Mouse (Mus musculus): ENCODE results near the gene Gstm7.
"Not testable (repeated sequence)": the region's sequence is repeated elsewhere in the genome, so short reads cannot be mapped to it uniquely, and the experiment has no call there.

Gstm7 gene

DNA sequence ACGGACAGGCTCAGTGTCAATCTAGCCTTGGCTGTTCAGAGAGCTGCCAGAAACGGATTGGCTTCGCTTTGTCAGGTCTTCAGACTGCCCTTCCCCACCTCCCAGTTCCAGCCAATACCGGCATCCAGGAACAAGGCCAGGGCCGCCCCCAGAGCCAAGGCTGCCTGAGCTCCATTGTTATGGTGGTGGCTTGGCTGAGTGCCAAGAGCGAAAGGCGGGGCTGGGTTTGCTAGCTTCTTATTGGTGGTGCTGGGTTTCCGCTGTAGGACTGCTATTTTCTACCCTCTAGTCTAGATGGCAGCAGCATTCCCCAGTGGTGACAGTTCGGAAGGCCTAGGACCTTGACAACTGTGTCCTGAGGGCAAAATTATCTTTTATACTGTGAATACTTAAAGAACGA is at the start of gene Gstm7:
Gene Gstm7, minus strand, starts transcription at position 148 of the 400 bp plus-strand sequence.
- peak; percentile 62 to 71 for DNase-seq (ENCODE audit: low read depth in 1 of 2, low spot score in 2 of 2)

- DNase-seq (ENCODE audit: low read depth in 1 of 2, low spot score in 2 of 2) = no peak
Observed at GRCm38 (mm10) chr3:107981261-107981660, 49.6 kb upstream of the Gstm7 start.

GRCm38 (mm10) chr3:107977691-107978090 is 46.1 kb upstream of the Gstm7 start:
- no peak for DNase-seq (ENCODE audit: low read depth in 1 of 2, low spot score in 2 of 2)

GRCm38 (mm10) chr3:107974237-107974636 is 42.6 kb upstream of the Gstm7 start:
- no peak for DNase-seq (ENCODE audit: low read depth in 1 of 2, low spot score in 2 of 2)

- DNase-seq (ENCODE audit: low read depth in 1 of 2, low spot score in 2 of 2) = no peak
Observed at GRCm38 (mm10) chr3:107972070-107972469, 40.5 kb upstream of the Gstm7 start.

GRCm38 (mm10) chr3:107971101-107971500 is 39.5 kb upstream of the Gstm7 start:
- DNase-seq (ENCODE audit: low read depth in 1 of 2, low spot score in 2 of 2) = not testable (repeated sequence)

DNA sequence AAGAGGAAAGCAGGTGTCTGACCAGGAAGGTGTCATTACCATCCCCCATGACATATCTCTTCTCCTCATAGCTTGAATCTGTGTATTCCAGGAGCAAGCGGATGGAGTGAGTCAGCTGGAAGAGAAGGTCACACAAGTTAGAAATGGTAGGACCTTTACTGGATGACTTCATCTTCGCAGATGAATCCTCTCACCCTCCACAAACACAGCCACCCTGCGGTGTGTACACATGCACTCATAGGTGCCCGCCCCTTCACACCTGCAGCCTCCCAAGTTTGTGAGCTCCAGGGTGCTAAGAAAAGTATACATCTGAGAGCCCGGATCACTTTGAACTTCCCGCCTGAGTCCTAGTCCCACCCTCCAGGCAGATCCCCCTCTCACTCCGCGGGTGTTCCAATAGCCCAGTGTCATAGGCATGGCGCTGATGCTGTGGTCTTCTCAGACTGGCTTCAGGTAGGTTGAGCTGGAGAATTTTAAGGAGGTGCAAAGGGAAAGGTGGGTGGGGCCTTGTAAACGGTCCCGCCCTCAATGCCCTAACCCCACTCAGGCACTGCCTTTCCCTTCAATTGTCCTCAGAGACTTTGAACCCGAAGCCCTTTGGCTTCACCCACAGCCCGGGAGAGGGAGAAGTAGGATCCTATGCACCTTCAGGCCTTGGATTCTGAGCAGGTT is 37.2 kb upstream of the Gstm7 start, which contains the start of gene Gstm3:
Gene Gstm3, minus strand, starts transcription at position 560 of the 672 bp plus-strand sequence.
- no peak for DNase-seq (ENCODE audit: low read depth in 1 of 2, low spot score in 2 of 2)

DNA sequence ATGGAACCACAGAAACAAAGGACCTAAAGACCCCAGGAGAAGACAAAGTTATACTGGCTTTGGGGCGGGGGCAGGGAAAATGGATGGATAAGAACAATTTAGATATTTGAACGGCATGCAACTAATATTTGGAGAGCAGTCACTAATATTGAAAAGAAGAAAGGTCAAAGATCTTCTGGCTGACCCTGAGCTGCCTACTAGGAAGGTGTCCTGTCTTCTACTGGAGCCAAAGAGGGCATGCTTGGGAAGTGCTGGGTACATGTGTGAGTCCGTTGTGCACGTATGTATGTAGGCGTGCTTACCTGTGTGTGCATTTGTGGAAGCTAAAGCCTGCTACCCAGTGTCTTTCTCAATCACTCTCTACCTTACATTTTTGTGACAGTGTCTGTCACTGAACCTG is 35.0 kb upstream of the Gstm7 start:
- DNase-seq (ENCODE audit: low read depth in 1 of 2, low spot score in 2 of 2) = no peak

- no peak for DNase-seq (ENCODE audit: low read depth in 1 of 2, low spot score in 2 of 2)
Observed at GRCm38 (mm10) chr3:107965592-107965991, 34.0 kb upstream of the Gstm7 start.

- DNase-seq (ENCODE audit: low read depth in 1 of 2, low spot score in 2 of 2) = no peak
Observed at GRCm38 (mm10) chr3:107964656-107965308, 33.2 kb upstream of the Gstm7 start.

DNA sequence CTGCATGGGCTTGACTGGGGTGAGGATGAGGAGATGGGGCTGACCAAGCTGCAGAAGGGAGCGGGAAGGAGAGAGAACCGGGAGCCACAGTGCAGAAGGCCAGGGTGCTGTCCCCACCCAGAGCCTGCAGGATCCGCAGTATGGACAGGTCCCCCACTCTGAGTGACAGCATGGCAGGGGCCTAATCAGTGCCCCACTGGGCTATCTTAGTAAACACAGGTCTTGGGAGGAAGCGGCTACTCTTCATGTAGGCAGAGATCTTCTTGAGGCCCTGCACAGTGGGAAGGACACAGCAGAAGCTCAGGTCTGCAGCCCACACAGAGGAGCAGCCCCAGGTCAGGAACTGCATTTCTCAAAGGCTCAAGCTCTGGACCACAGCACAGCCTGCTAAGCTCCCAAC is 32.4 kb upstream of the Gstm7 start:
- no peak for DNase-seq (ENCODE audit: low read depth in 1 of 2, low spot score in 2 of 2)

GRCm38 (mm10) chr3:107955260-107955659 is 23.6 kb upstream of the Gstm7 start:
- DNase-seq (ENCODE audit: low read depth in 1 of 2, low spot score in 2 of 2) = not testable (repeated sequence)

- no peak for DNase-seq (ENCODE audit: low read depth in 1 of 2, low spot score in 2 of 2)
Observed at GRCm38 (mm10) chr3:107953906-107954305, 22.3 kb upstream of the Gstm7 start.

DNA sequence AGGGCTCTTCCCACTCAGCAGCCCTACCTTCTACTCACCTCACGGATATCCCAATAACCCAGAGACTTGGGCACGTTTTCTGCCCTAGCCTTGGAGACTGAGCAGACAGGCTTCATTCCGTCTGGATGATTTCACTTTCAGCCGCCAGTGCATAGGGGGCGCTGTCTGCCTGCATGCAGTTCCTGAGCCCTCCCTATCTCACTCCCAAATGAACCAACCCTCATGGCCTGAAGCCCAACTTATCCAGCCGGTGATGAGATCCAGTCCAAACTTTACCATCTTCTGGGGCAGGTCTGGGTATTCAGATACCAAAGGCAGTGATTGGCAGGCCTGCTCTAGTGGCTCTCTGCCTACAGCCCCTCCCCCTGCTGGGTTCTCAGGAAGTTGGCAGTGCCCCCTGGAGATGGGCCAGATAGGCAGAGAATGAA is 21.7 kb upstream of the Gstm7 start:
- DNase-seq (ENCODE audit: low read depth in 1 of 2, low spot score in 2 of 2) = peak in 1 of 2 experiments; percentile 26

GRCm38 (mm10) chr3:107950531-107950930 is 18.9 kb upstream of the Gstm7 start:
- no peak for DNase-seq (ENCODE audit: low read depth in 1 of 2, low spot score in 2 of 2)

- DNase-seq (ENCODE audit: low read depth in 1 of 2, low spot score in 2 of 2) = not testable (repeated sequence)
Observed at GRCm38 (mm10) chr3:107949461-107949860, 17.8 kb upstream of the Gstm7 start.

DNA sequence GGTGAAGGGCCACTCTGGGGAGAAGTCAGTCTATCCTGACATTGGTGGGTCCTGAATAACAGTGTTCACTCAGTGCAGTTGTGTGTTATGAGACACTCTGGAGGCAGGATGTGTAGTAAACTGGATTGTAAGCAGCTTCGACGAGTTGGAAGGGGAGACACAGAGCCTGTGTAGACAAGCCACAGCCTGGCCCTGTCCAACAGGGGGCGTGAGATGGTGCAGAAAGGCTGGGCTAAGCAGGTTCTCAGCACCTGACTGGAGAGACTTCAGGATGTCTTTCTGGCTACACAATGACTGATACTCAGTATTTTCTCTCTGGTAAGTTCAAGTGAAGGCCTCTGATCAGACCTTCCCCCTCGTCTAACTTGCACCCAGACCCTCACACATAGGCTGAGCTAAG is 14.1 kb upstream of the Gstm7 start:
- no peak for DNase-seq (ENCODE audit: low read depth in 1 of 2, low spot score in 2 of 2)

GRCm38 (mm10) chr3:107943239-107943990 is 11.8 kb upstream of the Gstm7 start, which contains the start of gene Gstm6:
Gene Gstm6 (minus strand): TSS chr3:107943749.
- DNase-seq (ENCODE audit: low read depth in 1 of 2, low spot score in 2 of 2) = no peak

DNA sequence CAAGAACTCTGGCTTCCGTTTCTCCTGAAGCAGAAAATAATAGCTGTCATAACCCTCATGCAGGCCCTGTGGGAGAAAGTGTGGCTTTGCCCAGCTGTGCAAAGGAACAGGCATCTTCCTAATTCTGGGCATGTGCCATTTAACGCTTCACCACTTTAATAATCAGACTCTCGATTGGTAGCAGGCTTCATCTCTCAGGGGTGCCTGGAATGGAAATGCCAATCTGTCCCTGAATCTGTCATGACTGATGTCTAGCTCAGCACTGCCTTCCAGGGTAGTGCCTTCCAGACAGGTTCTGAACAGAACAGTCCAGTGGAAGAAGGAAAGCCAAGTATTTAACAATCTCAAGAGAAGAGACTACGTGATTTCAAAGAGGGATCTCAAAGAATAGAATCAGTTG is 9.6 kb upstream of the Gstm7 start:
- no peak for DNase-seq (ENCODE audit: low read depth in 1 of 2, low spot score in 2 of 2)

DNA sequence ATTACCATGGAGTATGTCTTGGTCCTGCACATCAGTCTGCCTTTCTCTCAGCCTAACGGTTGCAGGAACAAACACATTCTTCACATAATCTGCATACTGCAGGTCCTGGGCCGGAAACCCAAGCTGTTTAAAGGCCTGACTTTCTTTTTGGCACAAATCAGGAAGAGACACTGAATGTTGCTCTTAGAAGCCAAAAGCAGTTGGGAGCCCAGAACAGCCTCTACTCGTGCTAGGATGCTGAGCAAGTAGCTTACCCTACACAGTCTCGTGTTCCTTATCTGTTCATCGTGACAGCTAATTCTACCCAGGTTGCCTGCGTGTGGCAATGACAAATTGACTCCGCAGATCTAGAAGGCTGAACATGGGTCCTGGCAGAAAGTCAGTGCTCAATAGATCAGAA is 8.9 kb upstream of the Gstm7 start:
- no peak for DNase-seq (ENCODE audit: low read depth in 1 of 2, low spot score in 2 of 2)

GRCm38 (mm10) chr3:107939830-107940229 is 8.2 kb upstream of the Gstm7 start:
- DNase-seq (ENCODE audit: low read depth in 1 of 2, low spot score in 2 of 2) = no peak

- peak; percentile 56 to 65 for DNase-seq (ENCODE audit: low read depth in 1 of 2, low spot score in 2 of 2)
Observed at GRCm38 (mm10) chr3:107939403-107939802, 7.8 kb upstream of the Gstm7 start.
